Mouse (Mus musculus): ENCODE measurements around the gene Ttll8.

Ttll8 gene

GRCm38 (mm10) chr15:88841580-88842299 lies 112.5 kb downstream of the Ttll8 start:
- no peak for DNase-seq (ENCODE audit: low spot score in 2 of 2)

DNA sequence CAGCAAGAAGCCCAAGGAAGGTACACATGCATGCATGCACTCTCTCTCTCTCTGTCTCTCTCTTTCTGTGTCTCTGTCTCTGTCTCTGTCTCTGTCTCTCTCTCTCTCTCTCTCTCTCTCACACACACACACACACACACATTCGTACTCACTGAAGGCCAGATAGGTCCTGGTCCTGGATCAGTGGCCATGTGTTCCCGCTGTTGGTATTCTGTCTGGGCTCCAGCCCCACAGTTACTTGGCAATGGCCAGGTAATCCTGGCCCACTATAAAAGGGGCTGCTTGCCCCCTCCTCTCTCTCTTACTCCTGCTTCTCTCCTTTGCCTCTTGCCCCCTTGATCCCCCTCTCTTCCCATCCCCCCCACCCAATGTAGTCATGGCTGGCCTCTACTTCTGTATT lies 113.1 kb downstream of the Ttll8 start:
- DNase-seq (ENCODE audit: low spot score in 2 of 2) = no peak
